Mouse (Mus musculus) heart, adult 2 months (tissue): Measurements from ENCODE around the gene 1700003E16Rik. TPM values are rescaled to one million over a fixed set of nuclear protein-coding genes. Genes with fewer than 3 reads are reported as not detected.

ENCODE experiments used
- DNase-seq, 2 experiments: peaks; one replicate each; pipeline ENCODE4 v3.0.0; 2021
- H3K27ac ChIP-seq: fragments of 200-600 bp; 2 replicates; pipeline ENCODE4 v1.8.1; 2022
- H3K27me3 ChIP-seq: fragments of 200-500 bp; 2 replicates; pipeline ENCODE4 v1.6.1; 2012; ENCODE audit warnings: mild to moderate bottlenecking, low read length, inconsistent platforms, mixed read lengths; ENCODE audit not compliant: control insufficient read depth, insufficient read depth
- H3K36me3 ChIP-seq: fragments of 200-500 bp; 2 replicates; pipeline ENCODE4 v1.6.1; 2012; ENCODE audit warnings: low read length, inconsistent platforms; ENCODE audit not compliant: control insufficient read depth, insufficient read depth
- H3K4me1 ChIP-seq: fragments of 200-500 bp; 2 replicates; pipeline ENCODE4 v1.6.1; 2011; ENCODE audit warnings: low read length; ENCODE audit not compliant: control insufficient read depth, insufficient read depth
- H3K4me3 ChIP-seq: fragments of 200-600 bp; 2 replicates; pipeline ENCODE4 v1.8.1; 2022
- H3K79me2 ChIP-seq: fragments of 200-500 bp; replicated peaks from 2 replicates; pipeline ENCODE4 v1.6.1; 2012; ENCODE audit warnings: mild to moderate bottlenecking, inconsistent platforms, low read length, moderate library complexity, mixed read lengths; ENCODE audit not compliant: control insufficient read depth, insufficient read depth
- H3K9ac ChIP-seq: fragments of 200-500 bp; 2 replicates; pipeline ENCODE4 v1.6.1; 2012; ENCODE audit warnings: low read depth, mild to moderate bottlenecking, control low read depth, inconsistent platforms, low read length, mixed read lengths
- CTCF ChIP-seq: fragments of 200-600 bp; IDR thresholded peaks from 2 replicates; pipeline ENCODE4 v1.8.1; 2022; ENCODE audit warnings: antibody characterized with exemption, mild to moderate bottlenecking, moderate library complexity
- EP300 ChIP-seq: fragments of 200-500 bp; IDR thresholded peaks from 2 replicates; pipeline ENCODE4 v1.6.1; 2011; ENCODE audit warnings: low read depth, low read length, control low read depth; ENCODE audit not compliant: insufficient read depth
- POLR2A ChIP-seq: fragments of 200-500 bp; IDR thresholded peaks from 2 replicates; pipeline ENCODE4 v1.6.1; 2011; ENCODE audit warnings: mild to moderate bottlenecking, low read depth, low read length, control low read depth; ENCODE audit not compliant: insufficient read depth
- WGBS: fragments of 180-500 bp; shearing (Covaris S2); methylation state at CpG from one replicate; pipeline ENCODE4 v1.1.7; 2018; 5-methylcytosine and 5-hydroxymethylcytosine counted together
- intact Hi-C: fragments of 180-260 bp; cut with DNase I; formaldehyde crosslinking; loops from one replicate; pipeline ENCODE4 v1.15.1; 2025
- polyA plus RNA-seq: library from polyadenylated mRNA; depleted of rRNA; stranded (reverse); fragments of >200 nt; gene quantifications from 2 replicates; pipeline ENCODE4 v1.2.3, GENCODE M21; 2012; rRNA removed
- total RNA-seq, 2 experiments: library from RNA; stranded (reverse); gene quantifications; 2 replicates each; pipeline ENCODE4 v1.2.3; 2021

The 1700003E16Rik gene
- total and polyA plus RNA-seq, 3 experiments, result 0.10 to 0.57 (median 0.25) TPM

- H3K79me2 ChIP-seq, result no peaks in the 10 kb centered on the region
- intact Hi-C loops, result no loop called here
- no peak overlapping the region for H3K9ac ChIP-seq
- WGBS, result 89% methylated on average over 2 of the region's 2 CpGs
- no peak overlapping the region for H3K27ac ChIP-seq
- no peaks in the 10 kb centered on the region for H3K36me3 ChIP-seq
- H3K4me1 ChIP-seq, result no peaks in the 10 kb centered on the region
- no peak overlapping the region for H3K4me3 ChIP-seq
- H3K27me3 ChIP-seq, result no peaks in the 10 kb centered on the region
- TF ChIP-seq POLR2A (no peak), EP300 (no peak), CTCF (no peak)
- no peak for DNase-seq
Measured at GRCm38 (mm10) chr6:83208050-83208400, 51.8 kb downstream of the 1700003E16Rik start.

- TF ChIP-seq EP300, result no peak
- TF ChIP-seq POLR2A, result no peak
- no peak for TF ChIP-seq CTCF
- no peak overlapping the region for H3K9ac ChIP-seq
- no peaks in the 10 kb centered on the region for H3K36me3 ChIP-seq
- no peak overlapping the region for H3K4me3 ChIP-seq
- WGBS, result 21% methylated on average over 2 of the region's 2 CpGs
- H3K79me2 ChIP-seq, result no peaks in the 10 kb centered on the region
- no peaks in the 10 kb centered on the region for H3K4me1 ChIP-seq
- H3K27ac ChIP-seq, result no peak overlapping the region
- intact Hi-C loops, result loop anchor here (10.0 kb wide), 1 partner anchor 304 kb away; no protein-coding TSS in a partner anchor
- no peaks in the 10 kb centered on the region for H3K27me3 ChIP-seq
- no peak for DNase-seq
Measured at GRCm38 (mm10) chr6:83210495-83210894, 54.3 kb downstream of the 1700003E16Rik start.

GRCm38 (mm10) chr6:83211526-83211925 lies 55.3 kb downstream of the 1700003E16Rik start:
- no peaks in the 10 kb centered on the region for H3K4me1 ChIP-seq
- intact Hi-C loops, result loop anchor here (10.0 kb wide), 1 partner anchor 303 kb away; no protein-coding TSS in a partner anchor
- no peaks in the 10 kb centered on the region for H3K79me2 ChIP-seq
- no peaks in the 10 kb centered on the region for H3K36me3 ChIP-seq
- H3K27me3 ChIP-seq, result no peaks in the 10 kb centered on the region
- no peak overlapping the region for H3K9ac ChIP-seq
- TF ChIP-seq POLR2A (no peak), CTCF (no peak)
- WGBS, result 34% methylated on average over 5 of the region's 5 CpGs
- no peak for DNase-seq
- no peak overlapping the region for H3K27ac ChIP-seq
- no peak overlapping the region for H3K4me3 ChIP-seq

Other genes starting within 250 kb of the 1700003E16Rik start
- under 1 TPM; 0.13 to 0.18 TPM for gene Sema4f, start 216.6 kb upstream of the 1700003E16Rik start, total RNA-seq
- gene Sema4f, start 216.6 kb upstream of the 1700003E16Rik start, polyA plus RNA-seq, result 0.37 and 0.53 TPM in 2 replicates
- under 1 TPM in 1 of 2 experiments, not detected in 1; 0.34 TPM for gene M1ap, start 209.5 kb upstream of the 1700003E16Rik start, total RNA-seq
- gene M1ap, start 209.5 kb upstream of the 1700003E16Rik start, polyA plus RNA-seq, result 0.31 TPM in 1 of 2 replicates, not detected in the other
- 1 to 10 TPM; 2.6 TPM for gene Dok1, start 122.9 kb upstream of the 1700003E16Rik start, total RNA-seq
- 3.0 and 3.4 TPM in 2 replicates for gene Dok1, start 122.9 kb upstream of the 1700003E16Rik start, polyA plus RNA-seq
- gene Loxl3, start 122.2 kb upstream of the 1700003E16Rik start, total RNA-seq, result 1 to 10 TPM; 1.9 to 2.1 TPM
- 5.4 and 7.2 TPM in 2 replicates for gene Loxl3, start 122.2 kb upstream of the 1700003E16Rik start, polyA plus RNA-seq
- gene Aup1, start 101.9 kb upstream of the 1700003E16Rik start, total RNA-seq, result 10 to 100 TPM; 70.9 to 87.0 TPM
- gene Aup1, start 101.9 kb upstream of the 1700003E16Rik start, polyA plus RNA-seq, result 148 and 178 TPM in 2 replicates
- gene Htra2, start 101.1 kb upstream of the 1700003E16Rik start, total RNA-seq, result 10 to 100 TPM; 26.9 to 30.4 TPM
- 35.4 and 37.6 TPM in 2 replicates for gene Htra2, start 101.1 kb upstream of the 1700003E16Rik start, polyA plus RNA-seq
- under 1 TPM; 0.65 to 0.80 TPM for gene Dqx1, start 98.6 kb upstream of the 1700003E16Rik start, total RNA-seq
- gene Dqx1, start 98.6 kb upstream of the 1700003E16Rik start, polyA plus RNA-seq, result 1.4 TPM in 2 replicates
- gene Tlx2, start 86.1 kb upstream of the 1700003E16Rik start, total RNA-seq, result not detected
- 0.14 TPM in 1 of 2 replicates, not detected in the other for gene Tlx2, start 86.1 kb upstream of the 1700003E16Rik start, polyA plus RNA-seq
- gene Pcgf1, start 78.5 kb upstream of the 1700003E16Rik start, total RNA-seq, result 1 to 10 TPM; 7.7 to 8.0 TPM
- 11.5 and 15.5 TPM in 2 replicates for gene Pcgf1, start 78.5 kb upstream of the 1700003E16Rik start, polyA plus RNA-seq
- 1 to 10 TPM in 1 of 2 experiments, under 1 TPM in 1; 0.84 to 1.5 TPM for gene Lbx2, start 70.0 kb upstream of the 1700003E16Rik start, total RNA-seq
- gene Lbx2, start 70.0 kb upstream of the 1700003E16Rik start, polyA plus RNA-seq, result 1.5 and 2.2 TPM in 2 replicates
- gene Ccdc142, start 54.8 kb upstream of the 1700003E16Rik start, total RNA-seq, result 1 to 10 TPM; 2.0 to 2.5 TPM
- gene Ccdc142, start 54.8 kb upstream of the 1700003E16Rik start, polyA plus RNA-seq, result 1.7 and 2.4 TPM in 2 replicates
- under 1 TPM; 0.80 to 0.94 TPM for gene Gm42688, start 54.8 kb upstream of the 1700003E16Rik start, total RNA-seq
- 1.6 TPM in 2 replicates for gene Gm42688, start 54.8 kb upstream of the 1700003E16Rik start, polyA plus RNA-seq
- gene Mrpl53, start 47.4 kb upstream of the 1700003E16Rik start, total RNA-seq, result 100 to 1,000 TPM; 113 to 131 TPM
- 91.3 and 129 TPM in 2 replicates for gene Mrpl53, start 47.4 kb upstream of the 1700003E16Rik start, polyA plus RNA-seq
- gene Mogs, start 40.9 kb upstream of the 1700003E16Rik start, total RNA-seq, result 1 to 10 TPM; 7.2 to 9.9 TPM
- gene Mogs, start 40.9 kb upstream of the 1700003E16Rik start, polyA plus RNA-seq, result 13.9 and 15.8 TPM in 2 replicates
- gene Wbp1, start 34.8 kb upstream of the 1700003E16Rik start, total RNA-seq, result 10 to 100 TPM; 70.4 to 74.6 TPM
- 152 TPM in 2 replicates for gene Wbp1, start 34.8 kb upstream of the 1700003E16Rik start, polyA plus RNA-seq
- 10 to 100 TPM; 13.1 to 15.1 TPM for gene Ino80b, start 31.0 kb upstream of the 1700003E16Rik start, total RNA-seq
- 5.5 and 9.5 TPM in 2 replicates for gene Ino80b, start 31.0 kb upstream of the 1700003E16Rik start, polyA plus RNA-seq
- 1 to 10 TPM; 5.2 to 6.7 TPM for gene Rtkn, start 20.9 kb upstream of the 1700003E16Rik start, total RNA-seq
- gene Rtkn, start 20.9 kb upstream of the 1700003E16Rik start, polyA plus RNA-seq, result 18.6 and 27.7 TPM in 2 replicates
- 1 to 10 TPM in 1 of 2 experiments, under 1 TPM in 1; 0.89 to 1.3 TPM for gene Wdr54, start within 50 bp of the 1700003E16Rik start, total RNA-seq
- 2.1 and 2.7 TPM in 2 replicates for gene Wdr54, start within 50 bp of the 1700003E16Rik start, polyA plus RNA-seq
- gene Dctn1, start 9.5 kb downstream of the 1700003E16Rik start, total RNA-seq, result 100 to 1,000 TPM; 125 to 141 TPM
- gene Dctn1, start 9.5 kb downstream of the 1700003E16Rik start, polyA plus RNA-seq, result 84.2 and 89.1 TPM in 2 replicates
- gene Slc4a5, start 63.4 kb downstream of the 1700003E16Rik start, total RNA-seq, result not detected
- gene Slc4a5, start 63.4 kb downstream of the 1700003E16Rik start, polyA plus RNA-seq, result 0.61 TPM in 1 of 2 replicates, not detected in the other
- gene Mthfd2, start 169.5 kb downstream of the 1700003E16Rik start, total RNA-seq, result 1 to 10 TPM; 2.8 TPM
- 1.7 and 2.5 TPM in 2 replicates for gene Mthfd2, start 169.5 kb downstream of the 1700003E16Rik start, polyA plus RNA-seq
- gene Mob1a, start 169.6 kb downstream of the 1700003E16Rik start, total RNA-seq, result 10 to 100 TPM; 22.3 to 22.6 TPM
- 12.4 and 22.7 TPM in 2 replicates for gene Mob1a, start 169.6 kb downstream of the 1700003E16Rik start, polyA plus RNA-seq
- 100 to 1,000 TPM; 396 to 406 TPM for gene Bola3, start 192.7 kb downstream of the 1700003E16Rik start, total RNA-seq
- gene Bola3, start 192.7 kb downstream of the 1700003E16Rik start, polyA plus RNA-seq, result 91.1 and 159 TPM in 2 replicates